Mouse (Mus musculus): ENCODE results near the gene Egfl7.

GRCm38 (mm10) chr2:26535517-26536045, 44.2 kb upstream of the Egfl7 start:
- TF ChIP-seq EP300 (IDR thresholded peaks at IDR 0.05; ENCODE audit: low read depth) (no peak), CTCF (IDR thresholded peaks at IDR 0.05; ENCODE audit: low read depth) (no peak)
